Mouse (Mus musculus) forebrain, embryonic 14.5 days (tissue): Measurements from ENCODE around the gene Ptpn23. TPM values are rescaled to one million over a fixed set of nuclear protein-coding genes. Genes with fewer than 3 reads are reported as not detected.
A peak's percentile ranks its signal among the peaks of the same experiment; 100 is the strongest.

Experiments used
- ATAC-seq: fragments of 200-750 bp; cut with Nextera tagmentation; 2 replicates; pipeline ENCODE4 v1.8.0; 2017; ENCODE audit warnings: mild to moderate bottlenecking, moderate library complexity
- DNase-seq: peaks from one replicate; pipeline ENCODE4 v3.0.0-alpha.2; 2015; ENCODE audit warnings: low spot score
- H3K27ac ChIP-seq: fragments of 300-500 bp; sonication (generic); 2 replicates; pipeline ENCODE4 v1.5.1; 2014; ENCODE audit warnings: low read depth, mild to moderate bottlenecking, control low read depth, low read length, moderate library complexity
- H3K27me3 ChIP-seq: fragments of 300-500 bp; sonication (generic); replicated peaks from 2 replicates; pipeline ENCODE4 v1.6.1; 2014; ENCODE audit warnings: low read length, control low read depth, mixed read lengths; ENCODE audit not compliant: control insufficient read depth, insufficient read depth
- H3K36me3 ChIP-seq: fragments of 300-500 bp; sonication (generic); 2 replicates; pipeline ENCODE4 v1.6.1; 2014; ENCODE audit warnings: low read length, control low read depth; ENCODE audit not compliant: control insufficient read depth, insufficient read depth
- H3K4me1 ChIP-seq: fragments of 300-500 bp; sonication (generic); 2 replicates; pipeline ENCODE4 v1.6.1; 2014; ENCODE audit warnings: antibody characterized with exemption, low read length, control low read depth; ENCODE audit not compliant: control insufficient read depth, insufficient read depth
- H3K4me2 ChIP-seq: fragments of 300-500 bp; sonication (generic); 2 replicates; pipeline ENCODE4 v1.6.1; 2014; ENCODE audit warnings: mild to moderate bottlenecking, control low read depth, low read length
- H3K4me3 ChIP-seq: fragments of 300-500 bp; sonication (generic); 2 replicates; pipeline ENCODE4 v1.5.1; 2014; ENCODE audit warnings: low read depth, low read length, control low read depth
- H3K9ac ChIP-seq: fragments of 300-500 bp; sonication (generic); 2 replicates; pipeline ENCODE4 v1.6.1; 2014; ENCODE audit warnings: mild to moderate bottlenecking, low read length, control low read depth, moderate library complexity
- H3K9me3 ChIP-seq: fragments of 300-500 bp; sonication (generic); replicated peaks from 2 replicates; pipeline ENCODE4 v1.6.1; 2016; ENCODE audit warnings: low read length, control low read depth, mixed read lengths; ENCODE audit not compliant: control insufficient read depth
- WGBS: fragments of 180-500 bp; shearing (Covaris S2); extraction: QIAGEN DNeasy Blood & Tissue Kit; methylation state at CpG from one replicate; pipeline ENCODE4 v1.1.7; 2014; 5-methylcytosine and 5-hydroxymethylcytosine counted together
- polyA plus RNA-seq: library from polyadenylated mRNA; unstranded; fragments of >200 nt; fragmentation: Nextera tagmentation; extraction: Ambion mirVana; gene quantifications from 2 replicates; pipeline ENCODE4 v1.2.1, GENCODE M21; 2014

Ptpn23 gene
- 13.1 and 18.7 TPM in 2 replicates for polyA plus RNA-seq

- Histone ChIP-seq H3K27ac (peak within 1 kb of the TSS; percentile 49; the same call in 1 of the 2 replicates), H3K36me3 (no peaks in the 10 kb centered on the region), H3K9ac (peak within 1 kb of the TSS; percentile 91), H3K9me3 (no peaks in the 10 kb centered on the region), H3K27me3 (no peaks in the 10 kb centered on the region), H3K4me1 (peaks cover 5% of the 10 kb centered on the region), H3K4me3 (peak within 1 kb of the TSS; percentile 82), H3K4me2 (peak within 1 kb of the TSS; percentile 82)
- DNase-seq (peak; percentile 99), ATAC-seq (peak; percentile 96)
- WGBS = 1% methylated on average over 32 of the region's 39 CpGs
Observed at GRCm38 (mm10) chr9:110408099-110408773, at the start of gene Ptpn23. Ptpn23 (minus strand) TSS chr9:110408213.

- no peak overlapping the region for H3K27ac ChIP-seq
- ATAC-seq (no peak), DNase-seq (no peak)
- H3K4me3 ChIP-seq = no peak overlapping the region
- H3K27me3 ChIP-seq = no peaks in the 10 kb centered on the region
- no peak overlapping the region for H3K9ac ChIP-seq
- H3K4me2 ChIP-seq = no peak overlapping the region
- WGBS = 87% methylated on average over 3 of the region's 3 CpGs
- no peaks in the 10 kb centered on the region for H3K4me1 ChIP-seq
- no peaks in the 10 kb centered on the region for H3K9me3 ChIP-seq
- peaks cover 6% of the 10 kb centered on the region; the same call in 1 of the 2 replicates for H3K36me3 ChIP-seq
Observed at GRCm38 (mm10) chr9:110452523-110452922, 44.5 kb upstream of the Ptpn23 start.

GRCm38 (mm10) chr9:110448857-110449617, 41.0 kb upstream of the Ptpn23 start:
- H3K9me3 ChIP-seq = no peaks in the 10 kb centered on the region
- H3K36me3 ChIP-seq = peaks cover 6% of the 10 kb centered on the region; the same call in 1 of the 2 replicates
- no peaks in the 10 kb centered on the region for H3K27me3 ChIP-seq
- DNase-seq = peak; percentile 94
- no peak overlapping the region for H3K4me3 ChIP-seq
- no peak overlapping the region for H3K27ac ChIP-seq
- no peaks in the 10 kb centered on the region for H3K4me1 ChIP-seq
- no peak overlapping the region for H3K9ac ChIP-seq
- ATAC-seq = peak; percentile 88
- 27% methylated on average over 11 of the region's 11 CpGs for WGBS
- H3K4me2 ChIP-seq = no peak overlapping the region

- WGBS = 81% methylated on average over 15 of the region's 15 CpGs
- no peak overlapping the region for H3K27ac ChIP-seq
- H3K36me3 ChIP-seq = peaks cover 6% of the 10 kb centered on the region; the same call in 1 of the 2 replicates
- H3K4me2 ChIP-seq = no peak overlapping the region
- H3K27me3 ChIP-seq = no peaks in the 10 kb centered on the region
- H3K9ac ChIP-seq = no peak overlapping the region
- H3K4me3 ChIP-seq = no peak overlapping the region
- no peak; the same call in 1 of the 2 replicates for ATAC-seq
- no peaks in the 10 kb centered on the region for H3K4me1 ChIP-seq
- DNase-seq = no peak
- no peaks in the 10 kb centered on the region for H3K9me3 ChIP-seq
Observed at GRCm38 (mm10) chr9:110448356-110448755, 40.3 kb upstream of the Ptpn23 start.

DNA sequence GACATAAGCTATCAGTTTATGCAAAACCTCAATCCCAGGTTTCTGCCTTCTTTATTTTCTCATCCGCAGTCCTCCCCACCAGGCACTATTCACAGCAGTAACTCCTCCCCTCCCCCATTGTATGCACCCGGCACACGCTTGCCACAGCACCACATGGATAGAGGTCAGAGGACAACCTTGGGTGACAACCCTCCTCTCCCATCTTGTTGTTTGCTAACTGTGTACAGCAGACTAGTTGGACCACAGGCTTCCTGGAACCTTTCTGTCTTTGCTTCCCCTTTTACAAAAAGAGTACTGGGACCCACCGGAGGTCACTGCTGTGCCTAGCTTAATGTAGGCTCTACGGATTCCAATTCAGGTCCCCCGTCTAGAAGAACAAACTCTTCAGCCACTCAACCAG, 32.5 kb upstream of the Ptpn23 start:
- H3K4me3 ChIP-seq = no peak overlapping the region
- WGBS = 91% methylated on average over 6 of the region's 6 CpGs
- no peak overlapping the region for H3K27ac ChIP-seq
- ATAC-seq (no peak), DNase-seq (no peak)
- peaks cover 12% of the 10 kb centered on the region; the same call in 1 of the 2 replicates for H3K36me3 ChIP-seq
- no peaks in the 10 kb centered on the region for H3K4me1 ChIP-seq
- no peaks in the 10 kb centered on the region for H3K27me3 ChIP-seq
- no peaks in the 10 kb centered on the region for H3K9me3 ChIP-seq
- no peak overlapping the region for H3K4me2 ChIP-seq
- no peak overlapping the region for H3K9ac ChIP-seq

DNA sequence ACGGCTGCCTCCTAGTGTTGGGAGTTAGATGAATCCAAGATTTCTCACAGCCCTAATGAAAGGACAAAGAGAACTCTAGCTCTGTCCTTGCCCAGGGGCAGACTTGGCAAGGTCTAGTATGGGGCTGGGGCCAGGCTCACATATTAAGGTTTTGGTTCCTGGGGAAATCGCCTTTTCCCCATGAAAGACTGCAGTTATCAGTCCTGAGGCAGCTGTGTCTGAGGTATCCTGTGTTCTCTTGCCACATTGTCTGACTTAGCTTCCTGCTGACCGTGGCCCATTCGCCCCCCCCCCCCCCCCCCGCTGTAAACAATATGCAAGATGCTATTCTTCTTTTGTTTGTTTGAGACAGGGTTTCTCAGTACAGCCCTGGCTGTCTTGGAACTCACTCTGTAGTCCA, 32.0 kb upstream of the Ptpn23 start:
- DNase-seq (no peak), ATAC-seq (no peak)
- Histone ChIP-seq H3K9me3 (no peaks in the 10 kb centered on the region), H3K9ac (no peak overlapping the region), H3K36me3 (peaks cover 17% of the 10 kb centered on the region), H3K27ac (no peak overlapping the region), H3K27me3 (no peaks in the 10 kb centered on the region), H3K4me3 (no peak overlapping the region), H3K4me1 (no peaks in the 10 kb centered on the region), H3K4me2 (no peak overlapping the region)
- 71% methylated on average over 2 of the region's 5 CpGs for WGBS

DNA sequence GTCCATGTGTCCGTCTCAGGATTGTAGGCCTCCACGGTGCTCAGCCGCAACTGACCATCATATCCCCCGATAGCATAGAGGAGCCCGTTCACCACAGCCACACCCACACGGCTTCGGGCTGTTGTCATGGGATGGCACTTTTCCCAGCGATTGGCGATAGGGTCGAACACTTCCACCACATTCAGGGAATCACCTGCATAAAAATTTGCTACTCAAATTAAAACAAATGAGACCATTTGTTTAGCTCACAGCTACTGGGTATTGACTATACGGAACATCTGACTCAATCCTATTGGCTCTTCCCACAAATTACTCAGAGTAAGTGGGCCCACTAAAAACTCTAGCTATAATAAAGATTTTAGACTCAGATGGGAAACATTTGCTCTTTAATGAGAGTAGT, 28.0 kb upstream of the Ptpn23 start:
- H3K36me3 ChIP-seq = peaks cover 39% of the 10 kb centered on the region
- no peak for DNase-seq
- ATAC-seq = no peak

DNA sequence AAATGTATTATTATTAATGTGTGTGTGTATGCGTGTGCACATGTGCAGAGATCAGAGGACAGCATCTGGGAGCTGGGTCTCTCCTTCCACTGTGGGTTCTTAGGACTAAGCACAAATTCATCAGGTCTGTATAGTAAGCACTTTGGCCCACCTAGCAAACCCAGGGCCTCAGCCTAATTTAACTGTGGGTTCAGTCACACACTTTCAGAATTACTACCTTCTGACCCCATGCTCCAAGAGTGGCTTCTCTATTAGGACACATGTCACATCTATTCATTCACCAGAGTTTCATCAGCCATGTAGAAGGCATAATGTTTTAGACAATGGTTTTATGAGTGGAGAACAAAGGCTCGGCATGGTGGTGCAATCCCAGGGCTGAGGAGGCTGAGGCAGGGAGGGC, 25.0 kb upstream of the Ptpn23 start:
- no peaks in the 10 kb centered on the region for H3K27me3 ChIP-seq
- H3K4me3 ChIP-seq = no peak overlapping the region
- WGBS = 89% methylated on average over 2 of the region's 2 CpGs
- H3K36me3 ChIP-seq = peaks cover 62% of the 10 kb centered on the region
- H3K9me3 ChIP-seq = no peaks in the 10 kb centered on the region
- H3K9ac ChIP-seq = no peak overlapping the region
- no peak for DNase-seq
- no peak overlapping the region for H3K4me2 ChIP-seq
- H3K4me1 ChIP-seq = no peaks in the 10 kb centered on the region
- no peak for ATAC-seq
- no peak overlapping the region for H3K27ac ChIP-seq

More for the DNA sequence above, 28.0 kb upstream of the Ptpn23 start:
- no peak overlapping the region for H3K4me3 ChIP-seq
- H3K4me1 ChIP-seq = no peaks in the 10 kb centered on the region
- 95% methylated on average over 11 of the region's 11 CpGs for WGBS
- no peaks in the 10 kb centered on the region for H3K27me3 ChIP-seq
- no peak overlapping the region for H3K9ac ChIP-seq
- no peak overlapping the region for H3K4me2 ChIP-seq
- H3K9me3 ChIP-seq = no peaks in the 10 kb centered on the region
- no peak overlapping the region for H3K27ac ChIP-seq

GRCm38 (mm10) chr9:110431241-110431640, 23.2 kb upstream of the Ptpn23 start:
- Histone ChIP-seq H3K9ac (no peak overlapping the region), H3K4me2 (no peak overlapping the region), H3K27me3 (no peaks in the 10 kb centered on the region), H3K4me3 (no peak overlapping the region), H3K9me3 (no peaks in the 10 kb centered on the region), H3K4me1 (no peaks in the 10 kb centered on the region), H3K27ac (no peak overlapping the region), H3K36me3 (peaks cover 71% of the 10 kb centered on the region)
- ATAC-seq (no peak), DNase-seq (no peak)
- 82% methylated on average over 8 of the region's 8 CpGs for WGBS
